Mouse (Mus musculus): ENCODE data around the gene Otop3. TPM values are rescaled to one million over a fixed set of nuclear protein-coding genes. Genes with fewer than 3 reads are reported as not detected.

The Otop3 gene
- 0.11 TPM in 1 of 2 replicates, not detected in the other for polyA plus RNA-seq (2015; fragmentation: Nextera tagmentation; extraction: Ambion mirVana)

- Histone ChIP-seq H3K4me3 (ENCODE audit: low read depth, low read length) (no peak within 1 kb of the TSS), H3K4me2 (ENCODE audit: low read depth, low read length) (no peak within 1 kb of the TSS; the same call in 1 of the 2 replicates), H3K27ac (ENCODE audit: low read length) (no peak within 1 kb of the TSS), H3K9me3 (replicated peaks; ENCODE audit: control insufficient read depth, low read length) (no peaks in the 10 kb centered on the region), H3K4me1 (ENCODE audit: control insufficient read depth, low read depth, low read length) (no peaks in the 10 kb centered on the region), H3K36me3 (ENCODE audit: control insufficient read depth, insufficient read depth) (no peaks in the 10 kb centered on the region), H3K9ac (ENCODE audit: low read depth, low read length) (no peak within 1 kb of the TSS), H3K27me3 (ENCODE audit: control insufficient read depth, insufficient read depth, low read depth, low read length) (peaks cover 41% of the 10 kb centered on the region)
- WGBS (ENCODE audit: insufficient replicate concordance): 6% methylated on average over 29 of the region's 29 CpGs
- no peak for ATAC-seq (ENCODE audit: low read depth)
Observed at GRCm38 (mm10) chr11:115334531-115334930, at the start of gene Otop3. Gene Otop3 (plus strand): TSS chr11:115334731.

- WGBS (ENCODE audit: insufficient replicate concordance): 19% methylated on average over 4 of the region's 4 CpGs
- Histone ChIP-seq H3K4me2 (ENCODE audit: low read depth, low read length) (no peak overlapping the region), H3K27ac (ENCODE audit: low read length) (no peak overlapping the region), H3K4me3 (ENCODE audit: low read depth, low read length) (no peak overlapping the region), H3K9ac (ENCODE audit: low read depth, low read length) (no peak overlapping the region), H3K9me3 (replicated peaks; ENCODE audit: control insufficient read depth, low read length) (no peaks in the 10 kb centered on the region), H3K27me3 (ENCODE audit: control insufficient read depth, insufficient read depth, low read depth, low read length) (no peaks in the 10 kb centered on the region), H3K4me1 (ENCODE audit: control insufficient read depth, low read depth, low read length) (no peaks in the 10 kb centered on the region), H3K36me3 (ENCODE audit: control insufficient read depth, insufficient read depth) (no peaks in the 10 kb centered on the region)
- ATAC-seq (ENCODE audit: low read depth): no peak
Observed at GRCm38 (mm10) chr11:115285282-115285681, 49.2 kb upstream of the Otop3 start.

- no peak overlapping the region for H3K4me3 ChIP-seq (ENCODE audit: low read depth, low read length)
- H3K4me1 ChIP-seq (ENCODE audit: control insufficient read depth, low read depth, low read length): peaks cover under 1% of the 10 kb centered on the region; the same call in 1 of the 2 replicates
- H3K9ac ChIP-seq (ENCODE audit: low read depth, low read length): no peak overlapping the region
- H3K27me3 ChIP-seq (ENCODE audit: control insufficient read depth, insufficient read depth, low read depth, low read length): no peaks in the 10 kb centered on the region
- no peaks in the 10 kb centered on the region for H3K9me3 ChIP-seq (replicated peaks; ENCODE audit: control insufficient read depth, low read length)
- 59% methylated on average over 19 of the region's 19 CpGs for WGBS (ENCODE audit: insufficient replicate concordance)
- H3K4me2 ChIP-seq (ENCODE audit: low read depth, low read length): no peak overlapping the region
- no peak for ATAC-seq (ENCODE audit: low read depth)
- H3K36me3 ChIP-seq (ENCODE audit: control insufficient read depth, insufficient read depth): no peaks in the 10 kb centered on the region
- no peak overlapping the region for H3K27ac ChIP-seq (ENCODE audit: low read length)
Observed at GRCm38 (mm10) chr11:115286201-115286993, 48.1 kb upstream of the Otop3 start.

- peaks cover 5% of the 10 kb centered on the region for H3K4me1 ChIP-seq (ENCODE audit: control insufficient read depth, low read depth, low read length)
- no peaks in the 10 kb centered on the region for H3K9me3 ChIP-seq (replicated peaks; ENCODE audit: control insufficient read depth, low read length)
- peak; percentile 28; the same call in 1 of the 2 replicates for ATAC-seq (ENCODE audit: low read depth)
- no peaks in the 10 kb centered on the region for H3K36me3 ChIP-seq (ENCODE audit: control insufficient read depth, insufficient read depth)
- H3K4me2 ChIP-seq (ENCODE audit: low read depth, low read length): no peak overlapping the region
- WGBS (ENCODE audit: insufficient replicate concordance): 68% methylated on average over 5 of the region's 5 CpGs
- H3K9ac ChIP-seq (ENCODE audit: low read depth, low read length): no peak overlapping the region
- no peak overlapping the region for H3K4me3 ChIP-seq (ENCODE audit: low read depth, low read length)
- no peak overlapping the region for H3K27ac ChIP-seq (ENCODE audit: low read length)
- no peaks in the 10 kb centered on the region for H3K27me3 ChIP-seq (ENCODE audit: control insufficient read depth, insufficient read depth, low read depth, low read length)
Observed at GRCm38 (mm10) chr11:115287386-115287785, 47.1 kb upstream of the Otop3 start.

- H3K4me3 ChIP-seq (ENCODE audit: low read depth, low read length): no peak overlapping the region
- H3K36me3 ChIP-seq (ENCODE audit: control insufficient read depth, insufficient read depth): no peaks in the 10 kb centered on the region
- peaks cover 5% of the 10 kb centered on the region for H3K4me1 ChIP-seq (ENCODE audit: control insufficient read depth, low read depth, low read length)
- H3K4me2 ChIP-seq (ENCODE audit: low read depth, low read length): no peak overlapping the region
- no peaks in the 10 kb centered on the region for H3K27me3 ChIP-seq (ENCODE audit: control insufficient read depth, insufficient read depth, low read depth, low read length)
- 64% methylated on average over 2 of the region's 2 CpGs for WGBS (ENCODE audit: insufficient replicate concordance)
- no peak for ATAC-seq (ENCODE audit: low read depth)
- no peak overlapping the region for H3K9ac ChIP-seq (ENCODE audit: low read depth, low read length)
- H3K9me3 ChIP-seq (replicated peaks; ENCODE audit: control insufficient read depth, low read length): no peaks in the 10 kb centered on the region
- H3K27ac ChIP-seq (ENCODE audit: low read length): no peak overlapping the region
Observed at GRCm38 (mm10) chr11:115288305-115288704, 46.2 kb upstream of the Otop3 start.

- no peak overlapping the region for H3K27ac ChIP-seq (ENCODE audit: low read length)
Observed at GRCm38 (mm10) chr11:115289885-115290284, 44.6 kb upstream of the Otop3 start.

GRCm38 (mm10) chr11:115290314-115290713, 44.2 kb upstream of the Otop3 start:
- WGBS (ENCODE audit: insufficient replicate concordance): 68% methylated on average over 1 of the region's 1 CpGs
- ATAC-seq (ENCODE audit: low read depth): no peak
- H3K36me3 ChIP-seq (ENCODE audit: control insufficient read depth, insufficient read depth): no peaks in the 10 kb centered on the region; the same call in 1 of the 2 replicates

More at GRCm38 (mm10) chr11:115289885-115290284, 44.6 kb upstream of the Otop3 start:
- WGBS (ENCODE audit: insufficient replicate concordance): 52% methylated on average over 8 of the region's 8 CpGs
- Histone ChIP-seq H3K36me3 (ENCODE audit: control insufficient read depth, insufficient read depth) (no peaks in the 10 kb centered on the region; the same call in 1 of the 2 replicates), H3K4me3 (ENCODE audit: low read depth, low read length) (no peak overlapping the region), H3K27me3 (ENCODE audit: control insufficient read depth, insufficient read depth, low read depth, low read length) (no peaks in the 10 kb centered on the region), H3K9me3 (replicated peaks; ENCODE audit: control insufficient read depth, low read length) (no peaks in the 10 kb centered on the region), H3K4me2 (ENCODE audit: low read depth, low read length) (no peak overlapping the region), H3K9ac (ENCODE audit: low read depth, low read length) (no peak overlapping the region), H3K4me1 (ENCODE audit: control insufficient read depth, low read depth, low read length) (peaks cover 5% of the 10 kb centered on the region)
- no peak for ATAC-seq (ENCODE audit: low read depth)

GRCm38 (mm10) chr11:115290919-115291318, 43.6 kb upstream of the Otop3 start:
- no peaks in the 10 kb centered on the region for H3K9me3 ChIP-seq (replicated peaks; ENCODE audit: control insufficient read depth, low read length)

More at GRCm38 (mm10) chr11:115290314-115290713, 44.2 kb upstream of the Otop3 start:
- Histone ChIP-seq H3K27me3 (ENCODE audit: control insufficient read depth, insufficient read depth, low read depth, low read length) (no peaks in the 10 kb centered on the region), H3K27ac (ENCODE audit: low read length) (no peak overlapping the region), H3K9ac (ENCODE audit: low read depth, low read length) (no peak overlapping the region), H3K4me1 (ENCODE audit: control insufficient read depth, low read depth, low read length) (peaks cover 5% of the 10 kb centered on the region), H3K9me3 (replicated peaks; ENCODE audit: control insufficient read depth, low read length) (no peaks in the 10 kb centered on the region), H3K4me2 (ENCODE audit: low read depth, low read length) (no peak overlapping the region), H3K4me3 (ENCODE audit: low read depth, low read length) (no peak overlapping the region)

GRCm38 (mm10) chr11:115291503-115291902, 43.0 kb upstream of the Otop3 start:
- Histone ChIP-seq H3K4me3 (ENCODE audit: low read depth, low read length) (no peak overlapping the region), H3K4me2 (ENCODE audit: low read depth, low read length) (no peak overlapping the region), H3K27ac (ENCODE audit: low read length) (peak overlapping the region; percentile 85), H3K36me3 (ENCODE audit: control insufficient read depth, insufficient read depth) (no peaks in the 10 kb centered on the region; the same call in 1 of the 2 replicates), H3K27me3 (ENCODE audit: control insufficient read depth, insufficient read depth, low read depth, low read length) (no peaks in the 10 kb centered on the region), H3K9me3 (replicated peaks; ENCODE audit: control insufficient read depth, low read length) (no peaks in the 10 kb centered on the region), H3K9ac (ENCODE audit: low read depth, low read length) (no peak overlapping the region; the same call in 1 of the 2 replicates), H3K4me1 (ENCODE audit: control insufficient read depth, low read depth, low read length) (peaks cover 5% of the 10 kb centered on the region)
- no peak for ATAC-seq (ENCODE audit: low read depth)
- 60% methylated on average over 10 of the region's 10 CpGs for WGBS (ENCODE audit: insufficient replicate concordance)

More at GRCm38 (mm10) chr11:115290919-115291318, 43.6 kb upstream of the Otop3 start:
- Histone ChIP-seq H3K36me3 (ENCODE audit: control insufficient read depth, insufficient read depth) (no peaks in the 10 kb centered on the region; the same call in 1 of the 2 replicates), H3K4me2 (ENCODE audit: low read depth, low read length) (no peak overlapping the region), H3K9ac (ENCODE audit: low read depth, low read length) (no peak overlapping the region), H3K4me1 (ENCODE audit: control insufficient read depth, low read depth, low read length) (peaks cover 5% of the 10 kb centered on the region), H3K27me3 (ENCODE audit: control insufficient read depth, insufficient read depth, low read depth, low read length) (no peaks in the 10 kb centered on the region), H3K27ac (ENCODE audit: low read length) (no peak overlapping the region), H3K4me3 (ENCODE audit: low read depth, low read length) (no peak overlapping the region)
- WGBS (ENCODE audit: insufficient replicate concordance): 64% methylated on average over 6 of the region's 6 CpGs
- no peak for ATAC-seq (ENCODE audit: low read depth)

All from liver, embryonic 16.5 days (tissue).